Mouse (Mus musculus) right cerebral cortex, postnatal 4 days (tissue): ENCODE results near the gene Psd.

Experiments used
- DNase-seq: peaks from one replicate; pipeline ENCODE4 v3.0.0-alpha.2; 2022

Gene Psd

DNA sequence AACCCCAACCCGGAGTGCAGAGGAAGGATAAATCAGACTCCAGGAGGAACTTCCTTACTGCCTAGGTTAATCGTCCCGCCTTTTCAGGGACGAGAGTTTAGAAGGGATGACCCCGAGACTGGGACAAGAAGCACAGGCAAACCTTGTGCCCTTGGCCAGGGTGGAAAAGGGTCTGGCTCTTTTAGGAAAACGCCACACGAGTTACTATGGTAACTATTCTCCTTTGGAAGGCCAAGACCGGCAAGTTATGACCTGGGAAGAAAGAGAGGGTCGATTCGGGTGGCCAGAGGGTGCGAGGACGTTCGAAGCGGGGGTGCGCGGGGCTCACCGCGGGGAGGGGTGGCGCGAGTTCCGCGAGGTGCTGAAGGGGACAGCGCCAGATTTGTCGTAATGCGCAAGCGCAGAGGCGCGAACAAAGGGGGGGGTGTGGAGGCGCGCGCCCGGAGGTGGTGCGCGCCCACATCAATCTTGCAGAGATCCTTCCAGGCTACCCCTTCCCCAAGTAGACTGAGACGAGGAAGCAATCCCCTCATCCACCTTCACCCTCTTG lies at the start of gene Psd:
Gene Psd (minus strand): TSS at position 401 of the 550 bp plus-strand sequence.
- peak; percentile 80 for DNase-seq

DNA sequence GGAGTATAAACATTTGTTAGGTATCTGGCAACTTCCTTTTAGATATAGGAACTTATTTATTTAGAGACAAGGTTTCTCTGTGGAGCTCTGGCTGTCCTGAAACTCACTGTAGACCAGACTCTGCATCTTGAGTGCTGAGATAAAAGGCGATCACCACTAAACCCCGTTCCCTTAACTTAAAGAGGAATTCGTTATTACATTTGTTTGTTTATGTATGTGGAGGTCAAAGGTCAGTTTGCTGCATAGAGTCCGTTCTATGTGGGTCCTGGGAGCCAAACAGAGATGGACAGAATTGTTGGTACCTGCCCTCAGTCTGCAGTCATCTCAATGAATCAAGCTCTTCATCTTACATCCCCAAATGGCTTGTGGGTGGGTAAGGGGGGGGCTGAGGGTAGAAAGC lies 48.9 kb upstream of the Psd start:
- DNase-seq, result no peak

DNA sequence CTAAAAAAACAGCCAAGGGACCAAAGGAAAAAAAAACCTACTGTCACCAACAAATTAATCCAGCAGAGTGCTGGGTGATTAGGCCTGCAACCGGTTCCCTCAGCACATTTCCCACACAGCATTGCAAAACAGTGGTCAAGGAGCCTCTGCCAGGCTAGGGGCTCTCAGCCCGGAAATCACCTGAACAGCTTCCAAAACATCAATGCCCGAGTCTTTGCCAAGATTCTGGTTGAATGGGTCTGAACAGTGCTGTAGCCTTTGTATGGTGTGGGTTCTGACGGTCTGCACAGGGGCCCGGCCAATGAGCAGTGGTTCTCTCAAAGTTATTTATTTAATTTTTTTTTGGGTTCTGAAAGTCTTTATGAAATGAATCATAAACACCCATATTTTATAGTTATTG lies 48.5 kb upstream of the Psd start:
- DNase-seq, result no peak

DNA sequence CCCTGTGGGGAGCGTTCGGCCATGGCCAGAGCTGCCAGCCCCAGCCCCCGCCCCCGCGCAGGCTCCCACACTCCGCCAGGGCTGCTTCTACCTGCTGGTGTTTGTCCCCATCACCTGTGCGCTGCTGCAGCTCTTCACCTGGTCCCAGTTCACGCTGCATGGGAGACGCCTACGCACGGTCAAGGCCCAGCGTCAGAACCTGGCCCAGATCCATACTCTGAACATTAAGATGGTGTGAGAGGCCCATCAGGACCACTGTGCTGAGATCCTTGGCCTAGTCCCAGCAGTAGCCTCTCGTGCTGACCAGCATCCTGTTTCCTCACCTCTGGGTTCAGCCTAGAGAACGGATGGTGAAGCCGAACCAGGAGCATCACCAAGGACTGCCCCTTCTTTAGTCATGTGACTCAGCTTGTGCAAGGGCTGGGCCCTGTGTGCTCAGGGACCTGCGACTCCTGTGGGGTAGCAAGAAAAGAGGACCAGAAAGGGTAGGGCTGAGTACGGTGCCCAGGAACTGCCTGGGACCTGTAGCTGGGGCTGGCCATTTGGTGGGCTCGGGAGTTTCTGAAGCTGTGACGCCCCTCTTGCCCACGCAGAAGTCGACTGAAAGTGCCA lies 47.6 kb upstream of the Psd start:
- no peak for DNase-seq

DNA sequence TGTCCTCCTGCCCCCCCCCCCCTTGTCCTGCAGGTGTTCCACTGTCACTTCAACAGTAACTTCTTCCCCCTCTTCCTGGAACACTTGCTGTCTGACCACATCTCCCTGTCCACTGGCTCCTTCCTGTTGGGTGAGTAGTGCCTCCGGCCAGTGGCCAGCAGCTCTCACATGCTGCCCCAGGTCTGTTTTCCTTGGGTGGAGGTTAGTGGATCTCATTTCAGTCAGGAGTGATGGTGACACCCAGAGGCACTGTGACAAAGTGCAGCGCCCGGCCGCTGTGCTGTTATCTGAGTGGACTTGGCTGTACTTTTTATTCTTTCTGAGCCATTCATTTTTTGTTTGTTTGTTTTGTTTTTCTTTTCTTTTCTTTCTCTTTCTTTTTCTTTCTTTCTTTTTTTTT lies 42.2 kb upstream of the Psd start:
- DNase-seq, result peak; percentile 34

DNA sequence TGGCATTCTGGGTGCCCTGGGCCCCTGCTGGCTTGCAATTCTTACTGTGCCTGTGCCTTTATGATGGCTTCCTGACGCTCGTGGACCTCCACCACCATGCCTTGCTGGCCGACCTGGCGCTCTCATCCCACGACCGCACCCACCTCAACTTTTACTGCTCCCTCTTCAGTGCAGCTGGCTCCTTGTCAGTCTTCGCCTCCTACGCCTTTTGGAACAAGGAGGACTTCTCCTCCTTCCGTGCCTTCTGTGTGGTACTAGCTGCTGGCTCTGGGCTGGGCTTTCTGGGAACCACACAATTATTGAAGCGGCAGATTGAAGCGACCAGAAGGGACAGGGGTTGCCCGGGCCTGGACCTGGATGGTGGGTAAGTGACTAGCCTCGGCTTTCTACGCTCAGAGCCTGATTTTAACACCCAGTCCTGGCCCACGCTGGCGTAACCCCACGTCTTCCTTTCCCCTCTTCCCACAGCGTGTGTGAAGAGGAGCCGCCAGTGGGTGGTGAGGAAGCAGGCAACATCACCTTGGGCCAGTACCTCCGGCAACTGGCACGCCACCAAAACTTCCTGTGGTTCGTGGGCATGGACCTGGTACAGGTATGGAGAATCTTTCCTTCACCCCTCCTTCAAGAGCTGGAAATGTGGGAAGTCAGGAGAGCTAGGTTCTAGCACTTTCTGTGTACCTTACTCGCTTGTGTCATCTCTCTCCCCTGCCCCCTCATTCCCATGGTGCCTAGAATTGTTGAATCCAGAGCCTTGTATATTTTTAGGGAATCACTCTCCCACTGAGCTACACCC lies 41.0 kb upstream of the Psd start:
- no peak for DNase-seq

DNA sequence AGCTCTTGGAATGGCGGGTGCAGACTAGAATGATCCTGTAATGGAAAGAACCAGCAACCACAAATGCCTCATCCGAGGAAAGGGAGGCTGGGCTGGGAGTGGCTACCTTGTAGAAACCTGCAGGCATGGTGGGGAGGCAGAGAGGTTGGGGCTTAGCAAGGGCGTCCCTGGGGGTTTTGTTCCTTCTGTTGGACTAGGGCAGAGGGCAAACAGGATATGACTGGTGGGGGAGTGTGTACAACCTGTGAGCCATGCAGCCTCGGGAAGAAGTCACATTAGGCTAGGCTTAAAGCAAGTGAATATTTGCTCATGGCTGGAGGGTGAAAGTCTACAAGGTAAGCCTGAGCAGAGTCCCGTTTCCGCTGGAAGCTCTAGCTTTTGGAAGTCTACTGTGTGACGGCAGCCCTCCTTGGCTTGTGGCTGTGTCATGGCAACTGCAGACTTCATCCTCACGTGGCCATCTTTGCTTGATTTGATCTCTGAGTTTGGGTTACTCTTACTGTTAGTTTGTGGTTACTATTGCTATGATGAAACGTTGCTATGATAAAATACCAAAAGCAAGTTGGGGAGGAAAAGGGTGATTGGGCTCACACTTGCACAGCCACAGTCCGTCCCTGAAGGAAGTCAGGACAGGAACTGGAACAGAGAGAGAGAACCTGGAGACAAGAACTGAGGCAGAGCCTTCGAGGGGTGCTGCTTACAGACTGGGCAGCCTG lies 36.5 kb upstream of the Psd start:
- DNase-seq, result no peak

DNA sequence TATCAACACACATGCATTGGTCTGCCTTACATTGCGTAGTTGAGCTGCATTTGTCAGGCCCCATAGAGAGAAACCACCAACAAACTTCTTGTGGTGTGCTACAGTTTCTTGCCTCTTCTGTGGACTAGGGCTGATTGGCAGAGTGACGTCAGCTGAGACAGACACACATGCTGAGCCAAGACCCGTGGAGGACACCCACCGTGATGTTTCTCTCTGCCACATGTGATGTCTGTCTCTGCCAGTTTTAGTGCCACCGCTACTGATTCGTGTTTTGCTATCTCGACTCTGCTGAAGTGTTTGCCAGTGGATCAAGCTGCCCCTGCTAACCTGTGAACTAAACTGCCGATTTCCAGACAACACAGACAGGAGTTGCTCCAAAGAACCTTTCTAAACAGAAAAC lies 35.1 kb upstream of the Psd start:
- no peak for DNase-seq

DNA sequence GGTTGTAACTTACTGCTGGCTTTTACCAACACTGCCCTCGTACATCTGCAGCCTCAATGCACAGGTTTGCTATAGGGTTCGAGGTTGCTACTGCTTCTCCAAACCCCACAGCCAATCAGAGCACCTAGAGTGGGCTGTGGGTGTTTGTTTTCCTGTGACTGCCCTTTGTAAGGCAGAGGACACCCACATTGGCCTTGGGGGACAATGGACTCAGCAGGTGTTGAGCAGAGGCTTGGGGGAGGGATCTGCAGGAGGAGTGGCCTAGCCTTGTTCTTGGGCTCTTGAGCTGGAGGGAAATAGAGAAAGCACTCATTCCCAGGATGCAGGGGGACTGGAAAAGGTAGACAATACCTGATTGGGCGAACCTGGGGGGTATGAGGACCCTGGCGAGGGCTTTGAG lies 31.4 kb upstream of the Psd start:
- no peak for DNase-seq

DNA sequence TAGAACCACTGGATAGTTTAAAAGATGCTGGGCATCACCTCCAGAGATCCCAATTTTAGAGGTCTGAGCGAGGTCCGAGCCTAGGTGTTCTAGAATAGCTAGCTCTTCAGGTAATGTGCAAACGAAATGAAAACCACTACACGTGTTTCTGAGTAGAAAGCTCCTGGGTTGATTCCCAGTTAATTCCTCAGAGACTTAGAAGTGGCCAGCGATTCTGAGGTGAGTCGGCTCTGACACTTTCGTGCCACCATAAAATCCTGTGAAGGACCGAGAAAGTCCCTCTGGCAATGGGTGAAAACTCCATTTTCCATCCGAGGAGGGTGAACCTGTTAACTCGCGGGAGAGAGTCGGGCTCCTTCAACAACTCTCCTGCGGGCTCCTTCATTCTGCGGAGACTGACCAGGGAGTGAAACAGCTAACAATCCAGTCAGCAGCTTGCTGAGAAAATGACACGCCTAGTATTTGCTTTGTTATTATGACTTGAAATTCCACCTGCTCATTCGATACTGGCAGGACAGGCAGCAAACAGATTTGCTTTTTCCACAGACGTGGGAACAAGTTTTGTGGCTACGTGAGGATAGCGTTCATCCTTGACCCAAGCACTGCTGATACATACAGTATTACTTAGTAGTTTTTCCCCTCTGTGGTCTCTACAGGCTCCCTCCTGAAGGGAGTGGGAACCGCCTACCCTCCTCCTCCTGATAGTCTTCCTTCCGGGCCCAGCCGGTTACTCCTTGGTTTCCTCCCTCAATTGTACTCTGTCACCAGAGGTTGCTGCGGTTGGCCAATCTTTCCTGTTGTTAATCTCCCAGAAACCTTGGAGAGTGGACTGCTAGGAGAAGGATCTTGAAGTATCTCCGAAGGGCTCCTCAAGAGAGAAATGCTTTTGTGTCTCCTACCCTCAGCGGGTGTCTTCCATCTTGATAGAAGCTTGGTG lies 30.7 kb upstream of the Psd start:
- DNase-seq, result no peak

DNA sequence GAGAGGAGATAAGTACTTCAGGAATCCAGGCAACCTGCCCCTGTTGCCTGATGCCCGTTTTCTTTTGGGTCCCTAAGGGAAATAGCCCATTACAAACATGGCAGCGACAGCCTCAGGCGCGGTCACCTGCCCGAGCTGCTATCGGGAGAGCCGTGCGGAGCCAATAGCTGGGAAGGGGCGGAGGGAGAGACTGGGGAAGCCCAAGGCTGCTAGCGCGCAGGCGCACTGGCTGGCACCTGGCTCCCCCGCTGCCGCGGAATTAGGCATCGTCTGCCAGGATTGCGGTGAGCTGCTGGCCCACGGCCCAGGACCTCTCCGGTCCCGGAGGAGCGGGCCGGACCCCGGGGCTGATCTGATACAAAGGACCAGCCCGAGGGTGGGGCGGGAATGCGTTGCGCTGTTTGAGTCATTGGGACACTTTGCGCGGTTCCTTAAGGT lies 29.8 kb upstream of the Psd start:
- DNase-seq, result peak; percentile 86

DNA sequence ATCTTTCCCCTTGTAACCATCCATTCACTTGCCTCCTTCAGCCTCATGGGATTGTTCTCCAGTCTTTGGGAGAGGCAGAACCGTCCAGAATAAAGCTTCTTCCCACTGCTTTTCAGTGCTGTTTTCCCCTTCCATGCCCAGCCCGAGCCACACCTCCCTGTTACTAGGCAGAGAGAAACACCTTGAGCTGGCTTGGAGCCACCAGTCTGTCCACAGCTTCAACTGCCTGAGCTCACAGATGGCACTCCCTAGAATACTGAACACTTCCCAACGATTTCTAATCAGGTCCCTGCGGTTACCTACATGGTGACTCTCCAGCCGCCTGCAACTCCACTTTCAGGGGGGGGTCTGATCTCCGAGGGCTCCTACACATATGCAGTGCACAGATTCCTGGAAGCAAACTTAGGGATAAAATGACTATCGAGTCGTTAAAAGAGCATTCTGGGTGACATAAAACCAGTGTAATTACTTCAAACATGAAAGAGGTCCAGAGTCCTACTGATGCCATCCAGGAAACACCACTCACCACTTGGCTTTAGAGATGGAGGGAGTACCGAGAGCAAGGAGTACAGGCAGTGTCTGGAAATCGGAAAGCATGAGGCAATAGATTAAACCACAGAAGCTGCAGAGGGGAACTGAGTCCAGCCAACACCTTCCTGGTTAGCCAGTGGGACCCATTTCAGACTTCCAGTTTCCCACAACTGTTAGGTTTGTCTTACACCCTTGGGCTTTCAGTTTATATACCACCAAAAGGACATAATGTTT lies 23.4 kb upstream of the Psd start, which contains the start of gene 2310034G01Rik:
Gene 2310034G01Rik (minus strand): TSS at position 135 of the 765 bp plus-strand sequence.
- no peak for DNase-seq

DNA sequence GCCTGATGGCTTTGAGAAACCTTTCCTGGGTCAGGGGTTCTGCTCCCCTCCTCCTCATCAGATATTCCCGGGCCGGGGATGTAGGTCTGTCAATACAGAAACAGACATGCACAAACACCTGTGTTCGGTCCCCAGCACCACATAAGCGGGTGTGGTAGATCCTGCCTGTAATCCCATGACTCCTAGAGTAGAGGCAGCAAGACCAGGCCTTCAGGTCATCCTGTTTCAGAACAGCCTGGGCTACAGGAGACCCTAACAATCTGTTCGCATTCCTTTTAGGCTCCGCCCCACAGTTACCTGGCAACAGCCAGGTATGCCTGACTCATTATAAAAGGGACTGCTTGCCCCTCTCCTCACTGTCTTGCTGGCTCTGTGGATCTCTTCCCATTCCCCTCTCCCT lies 22.6 kb upstream of the Psd start:
- DNase-seq, result no peak

DNA sequence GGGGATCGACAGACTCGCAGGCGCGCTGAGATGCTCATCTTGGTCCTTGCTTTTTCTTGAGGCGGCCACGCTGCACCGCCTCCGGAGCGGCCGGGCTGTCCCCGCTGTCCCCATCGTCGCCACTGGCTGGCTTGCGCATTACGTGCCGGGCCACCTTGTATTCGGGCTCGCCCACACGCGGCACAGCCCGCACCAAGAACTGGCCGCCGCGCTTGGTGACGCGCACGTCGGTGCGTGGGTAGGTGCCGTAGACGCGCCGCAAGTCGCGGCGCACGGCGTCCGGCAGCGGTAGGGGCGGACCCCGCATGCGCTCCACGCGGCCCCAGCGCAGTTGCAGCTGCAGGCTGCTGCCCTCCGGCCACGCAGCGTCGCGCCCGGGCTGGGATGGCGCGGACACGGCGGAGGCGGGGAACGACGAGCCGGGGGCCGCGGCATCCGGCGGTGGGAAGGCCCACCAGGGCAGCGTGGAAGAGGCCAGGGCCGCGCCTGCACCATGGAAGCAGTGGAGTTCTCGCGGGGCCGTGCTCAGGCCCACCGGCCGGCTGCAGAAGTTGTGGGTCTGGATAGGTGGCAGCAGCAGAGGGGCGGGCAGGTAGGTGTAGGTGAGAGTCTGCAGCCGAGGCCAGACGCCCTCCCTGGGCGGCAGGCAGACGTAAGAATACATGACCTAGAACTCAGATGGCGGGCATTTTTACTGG lies 22.0 kb upstream of the Psd start:
- DNase-seq, result peak; percentile 86

DNA sequence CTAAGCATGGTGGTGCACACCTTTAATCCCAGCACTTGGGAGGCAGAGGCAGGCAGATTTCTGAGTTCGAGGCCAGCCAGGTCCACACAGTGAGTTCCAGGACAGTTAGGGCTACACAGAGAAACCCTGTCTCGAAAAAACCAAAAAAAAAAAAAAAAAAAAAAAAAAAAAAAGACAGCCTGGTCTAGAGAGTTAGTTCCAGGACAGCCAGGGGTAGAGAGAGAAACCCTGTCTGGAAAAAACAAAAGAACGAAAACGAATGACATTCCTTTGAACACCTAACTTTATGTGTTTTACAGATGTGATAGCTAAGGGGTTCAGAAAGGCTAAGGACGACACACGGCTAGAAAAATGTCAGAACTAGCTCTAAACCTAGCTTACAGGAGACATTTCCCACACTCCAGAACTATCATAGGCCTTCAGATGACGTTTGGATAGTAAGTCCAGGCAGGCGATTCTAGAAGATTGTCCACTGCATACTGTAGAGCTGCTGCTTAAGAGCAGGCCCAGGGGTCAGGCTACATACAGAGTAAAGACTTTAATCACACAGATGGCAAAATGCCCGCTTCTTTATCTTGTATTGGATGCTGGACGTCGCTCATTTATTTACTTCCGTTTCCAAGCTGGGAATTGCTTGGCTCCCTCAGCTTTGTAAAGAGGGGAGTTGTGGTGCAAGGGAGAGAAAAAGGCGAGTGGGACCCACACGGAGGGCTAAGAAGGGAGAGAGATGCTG lies 21.1 kb upstream of the Psd start:
- DNase-seq, result no peak

DNA sequence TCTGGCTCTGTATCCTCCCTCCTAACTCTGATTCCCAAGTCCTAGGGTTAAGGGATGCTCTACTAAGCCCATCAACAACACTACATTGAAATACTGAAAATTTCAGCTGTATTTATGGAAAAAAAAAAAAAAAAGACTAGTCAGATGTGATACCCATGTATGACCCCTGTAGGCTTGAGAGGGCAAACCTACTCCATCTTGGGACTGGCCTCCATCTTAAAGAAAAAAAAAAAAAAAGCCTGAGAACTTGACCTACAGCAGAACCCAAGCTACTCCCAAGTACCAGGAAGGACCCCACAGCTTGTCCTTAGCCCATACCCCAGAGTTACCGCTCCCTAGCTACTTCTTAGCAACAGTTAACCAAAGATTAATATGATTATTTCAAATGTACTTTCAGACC lies 20.2 kb upstream of the Psd start:
- DNase-seq, result no peak

DNA sequence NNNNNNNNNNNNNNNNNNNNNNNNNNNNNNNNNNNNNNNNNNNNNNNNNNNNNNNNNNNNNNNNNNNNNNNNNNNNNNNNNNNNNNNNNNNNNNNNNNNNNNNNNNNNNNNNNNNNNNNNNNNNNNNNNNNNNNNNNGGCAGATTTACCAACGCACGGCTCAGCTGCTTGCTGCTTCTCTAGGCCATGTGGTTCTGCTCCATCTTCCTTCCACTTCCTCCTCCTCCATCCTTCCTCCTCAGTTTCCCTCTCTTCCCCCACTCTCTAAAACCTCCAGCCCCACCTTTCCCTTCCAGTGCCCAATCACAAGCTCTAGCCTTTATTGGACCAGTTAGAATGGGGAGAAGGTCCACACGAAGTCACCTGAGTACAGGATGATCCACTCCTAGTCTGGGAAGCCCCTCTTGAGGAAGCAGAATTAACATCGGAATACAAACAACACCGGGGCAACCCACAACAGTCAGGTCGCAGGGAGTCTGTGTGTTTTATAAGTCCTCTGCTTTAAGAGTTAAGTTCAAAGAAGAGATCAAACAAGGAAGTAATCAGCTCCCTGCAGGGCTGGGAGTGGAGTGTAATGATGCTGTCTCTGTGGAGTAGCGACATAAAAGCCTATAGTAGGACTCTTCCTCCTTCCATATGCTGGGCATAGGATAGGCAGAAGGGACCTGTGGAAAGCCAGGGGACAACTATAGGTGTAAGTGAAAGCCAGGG lies 17.9 kb upstream of the Psd start:
- no peak for DNase-seq

DNA sequence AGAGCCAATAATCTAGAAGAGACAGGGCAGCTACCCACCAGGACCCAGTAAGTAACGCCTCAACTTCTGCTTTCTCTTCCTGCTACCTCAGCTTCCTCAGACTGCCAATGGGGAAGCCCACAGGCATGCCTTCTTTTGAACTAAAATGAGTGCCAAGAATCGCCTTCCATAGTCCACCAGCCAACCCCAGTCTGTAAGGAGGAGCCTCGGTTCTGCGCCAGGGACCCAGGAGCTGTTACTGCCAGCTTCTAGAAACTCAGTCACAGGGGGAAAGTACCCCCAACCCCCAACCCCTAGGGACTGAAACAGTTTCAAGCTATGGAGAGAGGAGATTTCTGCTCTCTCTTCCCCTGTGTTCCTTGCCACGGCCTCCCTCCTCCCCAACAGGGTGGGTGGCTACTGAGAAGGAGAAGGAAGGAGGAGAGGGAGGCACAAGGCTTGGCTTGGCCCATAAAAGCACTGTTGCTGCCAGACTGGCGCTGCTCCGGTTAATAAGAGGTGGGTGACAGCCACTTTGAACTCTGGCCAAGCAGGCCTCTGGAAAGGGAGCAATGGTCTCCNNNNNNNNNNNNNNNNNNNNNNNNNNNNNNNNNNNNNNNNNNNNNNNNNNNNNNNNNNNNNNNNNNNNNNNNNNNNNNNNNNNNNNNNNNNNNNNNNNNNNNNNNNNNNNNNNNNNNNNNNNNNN lies 12.5 kb upstream of the Psd start:
- peak; percentile 51 for DNase-seq

DNA sequence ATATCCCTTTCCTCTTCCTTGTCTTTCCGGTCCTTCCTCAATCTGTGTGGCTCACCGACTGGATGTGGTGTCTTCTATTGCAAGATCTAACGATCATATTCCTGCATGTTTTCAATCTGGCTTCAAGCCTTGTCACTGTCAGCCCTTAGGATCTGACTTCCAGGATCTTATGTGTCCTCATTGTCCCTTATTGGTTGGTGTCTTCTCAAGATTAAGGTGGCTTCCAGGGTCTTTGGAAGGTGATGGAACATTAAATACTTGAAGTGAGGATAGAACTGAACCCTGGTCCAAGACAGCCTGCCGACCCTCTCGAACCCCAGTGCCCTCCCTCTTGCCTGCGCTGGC lies 12.0 kb upstream of the Psd start:
- DNase-seq, result no peak
